Mouse (Mus musculus) midbrain, embryonic 15.5 days (tissue): ENCODE measurements at regions not wholly inside any gene's neighbourhood (a gene's known extent, or its start where the extent isn't known, plus 50 kb on each side); places are given as distances from the start of the nearest gene placed in this dataset. TPM values are rescaled to one million over a fixed set of nuclear protein-coding genes. Genes with fewer than 3 reads are reported as not detected.

Experiments
- microRNA-seq: library from miRNA; unstranded; fragments of <30 nt; microRNA quantifications from one replicate; pipeline ENCODE4, GENCODE M21; 2016

Small RNAs in the stretch of these regions (microRNA-seq; reads per million reads assigned to microRNA genes)
- gene Gm25978: not detected
